Mouse (Mus musculus) left cerebral cortex, postnatal 36 days (tissue): Measurements from ENCODE around the gene Ttl. TPM values are rescaled to one million over a fixed set of nuclear protein-coding genes. Genes with fewer than 3 reads are reported as not detected.

Experiments used
- DNase-seq, 2 experiments: peaks; one replicate each; pipeline ENCODE4 v3.0.0; 2021 to 2022; ENCODE audit warnings: low spot score in 2 of 2, mixed read lengths in 1 of 2
- intact Hi-C: fragments of 180-260 bp; cut with DNase I; formaldehyde crosslinking; loops from one replicate; pipeline ENCODE4 v1.15.1; 2025
- total RNA-seq, 2 experiments: library from RNA; stranded (reverse); gene quantifications; 2 replicates each; pipeline ENCODE4 v1.2.3; 2021

Ttl gene
- 10 to 100 TPM; 65.0 to 73.7 TPM for total RNA-seq

- intact Hi-C loops, result loop anchor here (5.0 to 10.0 kb wide), 2 partner anchors 98 to 121 kb away; partner anchors contain the start of genes Gm10762, Zc3h6 and Zc3h8
- DNase-seq, result peak; percentile 76 to 83
These were observed at the start of gene Ttl for GRCm38 (mm10) chr2:129065437-129066282. TSS of gene Ttl (plus strand) at chr2:129065942.

DNA sequence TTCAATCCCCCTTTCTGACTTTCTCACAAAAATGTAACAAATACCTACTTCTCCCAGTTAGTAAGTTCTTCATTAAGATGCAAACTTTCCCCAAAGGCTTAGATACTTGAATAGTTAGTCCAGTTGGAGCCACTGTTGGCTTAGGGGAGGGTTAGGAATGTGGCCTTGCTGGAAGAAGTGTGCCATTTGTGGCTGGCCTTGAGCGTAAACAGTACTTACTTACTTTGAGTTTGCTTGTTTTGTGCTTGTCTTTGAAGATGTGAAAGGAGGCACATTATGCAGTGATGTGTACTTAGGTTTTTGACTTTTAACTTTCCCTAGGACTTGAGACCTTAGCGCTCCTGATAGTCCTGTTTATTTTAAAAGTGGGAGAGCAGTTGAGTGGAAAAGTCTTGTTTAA, 45.6 kb upstream of the Ttl start:
- intact Hi-C loops, result no loop called here
- DNase-seq, result no peak

GRCm38 (mm10) chr2:129024820-129025219, 40.9 kb upstream of the Ttl start:
- intact Hi-C loops, result no loop called here
- DNase-seq, result no peak

GRCm38 (mm10) chr2:129035381-129035780, 30.4 kb upstream of the Ttl start:
- intact Hi-C loops, result no loop called here
- DNase-seq, result no peak

DNA sequence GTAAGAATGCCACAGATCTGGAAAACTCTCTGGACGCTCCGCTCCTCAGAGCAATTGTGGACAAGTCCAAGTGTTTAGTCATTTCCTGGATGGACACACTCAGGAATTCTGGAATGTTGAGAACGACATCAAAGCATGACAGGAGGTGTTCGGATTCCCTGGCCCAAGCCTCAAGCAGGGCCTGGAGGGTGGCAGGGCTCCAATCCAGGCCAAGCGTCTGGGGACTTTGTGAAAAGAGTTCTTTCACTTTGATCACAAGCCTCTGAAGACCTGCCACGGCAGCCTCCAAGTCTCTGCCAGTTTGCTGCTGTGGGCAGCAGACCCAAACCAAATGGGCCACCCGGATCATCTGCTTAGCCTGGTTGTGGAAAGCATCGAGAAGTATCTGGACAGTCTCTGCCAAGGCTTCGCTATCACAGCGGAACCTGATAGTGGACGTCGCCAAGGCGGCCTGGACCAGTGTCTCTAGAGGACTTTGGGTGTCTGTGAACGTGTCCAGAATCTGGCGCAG, 27.3 kb upstream of the Ttl start:
- DNase-seq, result no peak
- intact Hi-C loops, result no loop called here

DNA sequence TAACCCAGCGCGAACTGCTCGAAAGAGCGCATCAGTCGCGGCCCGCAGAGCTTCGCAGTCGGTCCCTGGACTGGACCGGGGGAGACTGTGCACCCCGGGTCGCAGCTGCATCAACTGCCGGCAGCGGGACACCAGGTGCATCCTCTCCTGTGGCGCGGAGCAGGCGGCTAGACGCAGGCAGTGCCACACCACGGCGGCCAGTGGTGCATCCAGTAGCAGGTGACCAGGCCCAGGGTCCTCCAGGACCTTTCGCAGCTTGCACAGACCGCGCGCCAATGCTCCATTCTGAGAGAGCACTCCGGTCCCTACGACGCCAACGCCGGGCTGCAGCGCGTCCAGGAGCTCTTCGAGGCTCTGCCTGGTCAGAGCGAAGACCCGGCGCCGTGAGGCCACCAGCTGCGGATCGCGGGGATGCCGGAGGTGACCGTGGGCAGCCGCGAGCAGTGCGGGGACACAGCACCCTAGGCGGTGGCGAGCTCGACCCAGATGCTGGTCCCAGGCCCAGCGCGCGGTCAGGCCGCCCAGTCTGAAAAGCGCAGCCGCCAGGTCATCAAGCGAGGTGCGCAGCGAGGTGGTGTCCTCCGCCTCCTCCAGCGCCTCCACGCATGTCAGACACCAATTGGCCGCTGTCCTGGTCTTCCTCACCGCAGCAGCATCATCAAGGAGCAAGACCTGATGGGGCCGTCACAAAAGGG, 26.7 kb upstream of the Ttl start:
- intact Hi-C loops, result no loop called here
- DNase-seq, result peak; percentile 20 to 27

GRCm38 (mm10) chr2:129040567-129040966, 25.2 kb upstream of the Ttl start:
- intact Hi-C loops, result no loop called here
- no peak for DNase-seq

- intact Hi-C loops, result no loop called here
These were observed 19.4 kb upstream of the Ttl start for GRCm38 (mm10) chr2:129046172-129046845.

GRCm38 (mm10) chr2:129046846-129047196, 18.9 kb upstream of the Ttl start:
- intact Hi-C loops, result no loop called here
- DNase-seq, result no peak

More at GRCm38 (mm10) chr2:129046172-129046845, 19.4 kb upstream of the Ttl start:
- no peak for DNase-seq

DNA sequence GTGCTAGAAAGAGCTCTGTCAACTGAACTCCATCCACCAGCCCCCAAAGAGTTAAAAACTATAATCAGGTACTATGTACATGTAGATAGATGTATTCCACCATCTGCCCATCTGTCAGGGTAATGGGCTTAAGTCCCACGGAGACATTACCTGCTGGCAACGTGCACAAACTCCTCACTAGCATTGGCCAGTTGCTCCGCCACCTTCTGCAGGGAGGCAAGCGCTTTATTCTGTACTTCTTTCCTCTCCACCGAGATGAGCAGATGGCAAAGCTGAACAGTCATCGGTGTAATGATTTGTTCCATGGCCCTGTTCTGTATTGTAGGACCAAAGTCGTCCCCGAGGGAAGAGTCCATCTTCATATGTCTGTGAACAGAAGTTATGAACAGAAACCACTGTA, 17.9 kb upstream of the Ttl start, which contains the start of gene Vinac1:
Gene Vinac1, minus strand, starts transcription at position 362 of the 400 bp plus-strand sequence.
- intact Hi-C loops, result no loop called here

GRCm38 (mm10) chr2:129052451-129052983, 13.2 kb upstream of the Ttl start:
- intact Hi-C loops, result no loop called here
- DNase-seq, result no peak

More for the DNA sequence above, 17.9 kb upstream of the Ttl start, which contains the start of gene Vinac1:
- no peak for DNase-seq

GRCm38 (mm10) chr2:129055741-129056140, 10.0 kb upstream of the Ttl start:
- no peak for DNase-seq
- intact Hi-C loops, result no loop called here

GRCm38 (mm10) chr2:129056597-129056996, 9.1 kb upstream of the Ttl start:
- intact Hi-C loops, result no loop called here
- no peak for DNase-seq

- intact Hi-C loops, result no loop called here
- no peak for DNase-seq
These were observed 8.5 kb upstream of the Ttl start for GRCm38 (mm10) chr2:129057256-129057655.

DNA sequence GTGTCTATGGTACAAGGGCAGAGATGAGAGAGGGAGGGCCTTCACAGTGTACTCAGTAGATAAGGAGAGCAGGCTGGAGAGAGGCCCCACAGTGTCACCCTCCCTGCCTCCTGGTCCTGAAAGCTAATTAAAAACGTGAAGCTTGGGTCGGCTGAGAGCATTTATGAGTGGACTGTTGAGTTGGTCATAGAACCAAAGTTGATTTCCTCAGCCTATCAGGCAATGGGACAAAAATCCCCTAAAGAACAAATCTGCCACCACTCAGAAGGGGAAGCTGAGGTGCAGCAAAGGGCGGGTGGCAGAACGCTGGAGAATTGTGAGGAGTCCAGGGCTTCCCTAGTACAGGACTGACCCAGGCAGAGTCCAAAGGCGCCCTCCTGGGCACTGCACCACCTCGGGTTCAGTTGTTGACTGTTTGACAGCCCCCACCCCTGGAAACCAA, 7.8 kb upstream of the Ttl start:
- no peak for DNase-seq
- intact Hi-C loops, result no loop called here

DNA sequence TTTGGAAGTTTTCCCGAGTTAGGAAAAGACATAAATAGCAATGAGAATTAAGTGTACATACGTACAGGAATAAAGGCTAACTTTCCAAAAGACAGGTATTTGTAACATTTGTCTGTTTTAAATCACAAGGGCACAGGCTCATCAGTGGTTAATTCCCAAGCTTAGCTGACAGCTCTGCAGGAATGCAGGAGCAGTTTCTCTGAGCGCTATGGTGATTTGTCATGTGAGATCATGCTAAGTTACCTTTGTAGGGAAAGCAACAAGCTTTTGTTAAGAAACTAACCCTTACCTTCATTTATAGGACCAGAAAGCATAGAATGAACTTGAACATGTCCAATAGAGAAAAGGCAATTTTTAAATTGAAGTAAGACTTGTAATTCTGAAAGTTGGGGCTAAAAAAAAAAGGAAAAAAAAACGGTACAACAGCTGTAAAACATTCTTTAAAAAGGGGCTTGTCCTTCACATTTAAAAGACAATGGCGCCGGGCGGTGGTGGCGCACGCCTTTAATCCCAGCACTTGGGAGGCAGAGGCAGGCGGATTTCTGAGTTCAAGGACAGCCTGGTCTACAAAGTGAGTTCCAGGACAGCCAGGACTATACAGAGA, 4.2 kb upstream of the Ttl start:
- intact Hi-C loops, result loop anchor here (10.0 kb wide), 1 partner anchor 117 kb away; the partner anchor contains the start of gene Zc3h8

GRCm38 (mm10) chr2:129066326-129066725, 584 bp downstream of the Ttl start:
- intact Hi-C loops, result loop anchor here (5.0 to 10.0 kb wide), 2 partner anchors 99 to 122 kb away; partner anchors contain the start of genes Gm10762, Zc3h6 and Zc3h8
- DNase-seq, result peak; percentile 55 to 61

More for the DNA sequence above, 4.2 kb upstream of the Ttl start:
- no peak for DNase-seq

- no peak for DNase-seq
These were observed 4.6 kb downstream of the Ttl start for GRCm38 (mm10) chr2:129070296-129070695.

GRCm38 (mm10) chr2:129078313-129078712, 12.6 kb downstream of the Ttl start:
- intact Hi-C loops, result no loop called here
- DNase-seq, result no peak

More at GRCm38 (mm10) chr2:129070296-129070695, 4.6 kb downstream of the Ttl start:
- intact Hi-C loops, result no loop called here
